Mouse (Mus musculus) activated CD4-positive, CD25-positive, alpha-beta regulatory T cell, adult 4 months (primary cell): ENCODE measurements around the gene Cdkal1. TPM values are rescaled to one million over a fixed set of nuclear protein-coding genes. Genes with fewer than 3 reads are reported as not detected.

Experiments
- ATAC-seq: one replicate; pipeline ENCODE4 v1.8.0; 2017
- polyA plus RNA-seq, 2 experiments: library from polyadenylated mRNA; unstranded; fragments of 100-300 nt; shearing (Covaris generic); gene quantifications; one replicate each; pipeline ENCODE4 v1.2.1; 2017

Cdkal1 gene
- polyA plus RNA-seq, 2 experiments from 2014 or later = 28.7 to 40.9 TPM

GRCm38 (mm10) chr13:29221646-29222045 is 633.8 kb downstream of the Cdkal1 start:
- ATAC-seq = no peak

GRCm38 (mm10) chr13:29218594-29219230 is 636.8 kb downstream of the Cdkal1 start:
- no peak for ATAC-seq

GRCm38 (mm10) chr13:29210159-29211021 is 645.1 kb downstream of the Cdkal1 start:
- ATAC-seq = no peak

GRCm38 (mm10) chr13:29208749-29209148 is 646.7 kb downstream of the Cdkal1 start:
- no peak for ATAC-seq

- no peak for ATAC-seq
Measured at GRCm38 (mm10) chr13:29203856-29204255, 651.6 kb downstream of the Cdkal1 start.

- ATAC-seq = no peak
Measured at GRCm38 (mm10) chr13:29203426-29203825, 652.0 kb downstream of the Cdkal1 start.

- no peak for ATAC-seq
Measured at GRCm38 (mm10) chr13:29202562-29202961, 652.9 kb downstream of the Cdkal1 start.

GRCm38 (mm10) chr13:29199679-29200078 is 655.8 kb downstream of the Cdkal1 start:
- ATAC-seq = no peak

GRCm38 (mm10) chr13:29196798-29197498 is 658.5 kb downstream of the Cdkal1 start:
- no peak for ATAC-seq

GRCm38 (mm10) chr13:29195722-29196121 is 659.8 kb downstream of the Cdkal1 start:
- no peak for ATAC-seq

- ATAC-seq = no peak
Measured at GRCm38 (mm10) chr13:29194946-29195345, 660.5 kb downstream of the Cdkal1 start.

GRCm38 (mm10) chr13:29192697-29193096 is 662.8 kb downstream of the Cdkal1 start:
- no peak for ATAC-seq

GRCm38 (mm10) chr13:29190548-29190947 is 664.9 kb downstream of the Cdkal1 start:
- no peak for ATAC-seq

- ATAC-seq = no peak
Measured at GRCm38 (mm10) chr13:29186748-29187147, 668.7 kb downstream of the Cdkal1 start.

- no peak for ATAC-seq
Measured at GRCm38 (mm10) chr13:29185545-29185944, 669.9 kb downstream of the Cdkal1 start.

GRCm38 (mm10) chr13:29184545-29184944 is 670.9 kb downstream of the Cdkal1 start:
- no peak for ATAC-seq

GRCm38 (mm10) chr13:29179861-29180260 is 675.6 kb downstream of the Cdkal1 start:
- ATAC-seq = no peak

GRCm38 (mm10) chr13:29179260-29179659 is 676.2 kb downstream of the Cdkal1 start:
- no peak for ATAC-seq

GRCm38 (mm10) chr13:29177889-29178486 is 677.5 kb downstream of the Cdkal1 start:
- ATAC-seq = no peak

GRCm38 (mm10) chr13:29169356-29169755 is 686.1 kb downstream of the Cdkal1 start:
- ATAC-seq = no peak

GRCm38 (mm10) chr13:29164845-29165524 is 690.5 kb downstream of the Cdkal1 start:
- no peak for ATAC-seq

- ATAC-seq = no peak
Measured at GRCm38 (mm10) chr13:29162867-29163514, 692.5 kb downstream of the Cdkal1 start.
